Mouse (Mus musculus) forebrain, postnatal 0 days (tissue): ENCODE data around the gene Fam170b. TPM values are rescaled to one million over a fixed set of nuclear protein-coding genes. Genes with fewer than 3 reads are reported as not detected.
A peak's percentile ranks its signal among the peaks of the same experiment; 100 is the strongest.

Experiments
- ATAC-seq: fragments of 200-750 bp; cut with Nextera tagmentation; 2 replicates; pipeline ENCODE4 v1.8.0; 2017; ENCODE audit warnings: mild to moderate bottlenecking, moderate library complexity
- DNase-seq: peaks from one replicate; pipeline ENCODE4 v3.0.0-alpha.2; 2015
- H3K27ac ChIP-seq: fragments of 300-500 bp; sonication (generic); 2 replicates; pipeline ENCODE4 v1.5.1; 2014; ENCODE audit warnings: low read depth, mild to moderate bottlenecking, antibody characterized with exemption, low read length, moderate library complexity, mixed read lengths
- H3K27me3 ChIP-seq: fragments of 300-500 bp; sonication (generic); 2 replicates; pipeline ENCODE4 v1.6.1; 2014; ENCODE audit warnings: mild to moderate bottlenecking, low read length, mixed read lengths; ENCODE audit not compliant: insufficient read depth
- H3K36me3 ChIP-seq: fragments of 300-500 bp; sonication (generic); 2 replicates; pipeline ENCODE4 v1.6.1; 2014; ENCODE audit warnings: mild to moderate bottlenecking, moderate library complexity; ENCODE audit not compliant: insufficient read depth
- H3K4me1 ChIP-seq: fragments of 300-500 bp; sonication (generic); 2 replicates; pipeline ENCODE4 v1.6.1; 2014; ENCODE audit warnings: antibody characterized with exemption; ENCODE audit not compliant: insufficient read depth
- H3K4me2 ChIP-seq: fragments of 300-500 bp; sonication (generic); 2 replicates; pipeline ENCODE4 v1.6.1; 2014; ENCODE audit warnings: low read depth, mild to moderate bottlenecking, moderate library complexity
- H3K4me3 ChIP-seq: fragments of 300-500 bp; sonication (generic); 2 replicates; pipeline ENCODE4 v1.5.1; 2014; ENCODE audit warnings: low read depth, low read length, mixed read lengths
- H3K9ac ChIP-seq: fragments of 300-500 bp; sonication (generic); 2 replicates; pipeline ENCODE4 v1.6.1; 2014; ENCODE audit warnings: mild to moderate bottlenecking
- H3K9me3 ChIP-seq: fragments of 300-500 bp; sonication (generic); 2 replicates; pipeline ENCODE4 v1.6.1; 2016; ENCODE audit warnings: low read length
- CTCF ChIP-seq: sonication (generic); IDR thresholded peaks from 2 replicates; pipeline ENCODE4 v1.5.1; 2016; ENCODE audit warnings: antibody characterized with exemption, control low read depth, low read depth
- WGBS: fragments of 180-500 bp; shearing (Covaris S2); extraction: QIAGEN DNeasy Blood & Tissue Kit; methylation state at CpG from one replicate; pipeline ENCODE4 v1.1.7; 2014; 5-methylcytosine and 5-hydroxymethylcytosine counted together
- polyA plus RNA-seq: library from polyadenylated mRNA; unstranded; fragments of >200 nt; fragmentation: Nextera tagmentation; extraction: Ambion mirVana; gene quantifications from 2 replicates; pipeline ENCODE4 v1.2.1, GENCODE M21; 2015
- total RNA-seq: library from RNA; depleted of rRNA; stranded (reverse); fragments of >200 nt; gene quantifications from 2 replicates; pipeline ENCODE4 v1.2.3, GENCODE M21; 2014

Fam170b gene
- total and polyA plus RNA-seq, 2 experiments from 2014 or later: not detected

DNA sequence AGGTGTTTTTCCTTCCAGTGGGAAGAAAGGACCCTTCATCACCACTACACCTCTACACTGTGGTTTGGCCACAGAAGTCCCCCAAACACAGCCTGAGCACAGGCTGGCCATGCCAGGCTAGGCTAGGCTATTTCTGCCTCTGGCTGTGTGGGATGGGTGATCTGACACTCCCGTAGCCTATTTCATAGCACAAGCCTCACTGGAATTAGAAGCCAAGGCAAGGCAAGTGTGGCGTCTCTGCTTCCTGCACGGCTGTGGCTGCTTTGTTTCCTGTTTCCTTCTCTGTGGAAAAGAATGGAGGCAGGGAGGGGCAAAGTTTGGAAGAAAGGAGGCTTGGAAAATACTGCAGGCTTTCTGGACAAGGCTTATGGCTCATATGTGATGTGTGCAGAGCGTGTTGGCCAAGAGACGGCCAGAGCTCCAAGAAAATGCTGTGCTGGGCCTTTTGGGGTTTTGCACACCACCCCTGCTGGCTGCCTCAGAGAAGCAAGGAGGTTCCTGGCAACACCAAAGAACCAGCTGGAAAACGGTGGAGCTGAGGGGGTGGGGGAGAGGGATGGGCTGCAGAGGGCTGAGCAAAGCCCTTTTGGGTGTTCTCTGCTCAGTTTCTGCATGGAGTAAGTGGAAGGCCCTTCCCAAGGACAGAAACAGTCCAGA lies 5.6 kb upstream of the Fam170b start:
- peak; percentile 25; the same call in 1 of the 2 replicates for ATAC-seq
- Histone ChIP-seq H3K4me2 (no peak overlapping the region), H3K9ac (no peak overlapping the region), H3K9me3 (no peaks in the 10 kb centered on the region), H3K4me1 (no peaks in the 10 kb centered on the region), H3K36me3 (no peaks in the 10 kb centered on the region), H3K4me3 (no peak overlapping the region), H3K27me3 (no peaks in the 10 kb centered on the region), H3K27ac (no peak overlapping the region)
- DNase-seq: peak; percentile 12
- TF ChIP-seq CTCF: no peak
- WGBS: 39% methylated on average over 6 of the region's 6 CpGs

GRCm38 (mm10) chr14:32835181-32835580 lies 1.4 kb downstream of the Fam170b start:
- WGBS: 89% methylated on average over 14 of the region's 14 CpGs
- H3K9ac ChIP-seq: no peak overlapping the region
- TF ChIP-seq CTCF: no peak
- H3K27me3 ChIP-seq: no peaks in the 10 kb centered on the region
- H3K9me3 ChIP-seq: no peaks in the 10 kb centered on the region
- H3K27ac ChIP-seq: no peak overlapping the region
- no peak for DNase-seq
- no peaks in the 10 kb centered on the region for H3K36me3 ChIP-seq
- no peak overlapping the region for H3K4me3 ChIP-seq
- no peak for ATAC-seq
- no peak overlapping the region for H3K4me2 ChIP-seq
- no peaks in the 10 kb centered on the region for H3K4me1 ChIP-seq

DNA sequence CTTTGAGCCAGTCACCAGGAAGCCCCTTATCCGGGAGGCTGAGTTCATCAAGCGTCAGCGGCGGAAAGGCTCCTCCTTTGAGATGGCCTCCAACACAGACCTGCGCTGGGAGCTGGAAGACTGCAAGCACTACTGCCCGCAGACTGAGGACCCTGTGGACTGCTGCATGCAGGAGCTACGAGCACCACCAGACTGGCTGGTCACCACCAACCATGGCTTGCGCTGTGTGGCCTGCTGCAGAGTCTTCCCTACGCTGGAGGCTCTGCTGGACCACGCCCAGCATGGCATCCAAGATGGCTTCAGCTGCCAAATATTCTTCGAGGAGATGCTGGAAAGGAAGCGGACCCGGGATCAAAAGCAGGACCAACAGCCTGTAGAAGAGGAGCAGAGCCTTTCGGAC lies 1.8 kb downstream of the Fam170b start:
- Histone ChIP-seq H3K4me2 (no peak overlapping the region), H3K4me3 (no peak overlapping the region), H3K9me3 (no peaks in the 10 kb centered on the region), H3K27ac (no peak overlapping the region), H3K9ac (no peak overlapping the region), H3K36me3 (no peaks in the 10 kb centered on the region), H3K27me3 (no peaks in the 10 kb centered on the region), H3K4me1 (no peaks in the 10 kb centered on the region)
- TF ChIP-seq CTCF: no peak
- no peak for ATAC-seq
- no peak for DNase-seq
- 82% methylated on average over 14 of the region's 14 CpGs for WGBS

DNA sequence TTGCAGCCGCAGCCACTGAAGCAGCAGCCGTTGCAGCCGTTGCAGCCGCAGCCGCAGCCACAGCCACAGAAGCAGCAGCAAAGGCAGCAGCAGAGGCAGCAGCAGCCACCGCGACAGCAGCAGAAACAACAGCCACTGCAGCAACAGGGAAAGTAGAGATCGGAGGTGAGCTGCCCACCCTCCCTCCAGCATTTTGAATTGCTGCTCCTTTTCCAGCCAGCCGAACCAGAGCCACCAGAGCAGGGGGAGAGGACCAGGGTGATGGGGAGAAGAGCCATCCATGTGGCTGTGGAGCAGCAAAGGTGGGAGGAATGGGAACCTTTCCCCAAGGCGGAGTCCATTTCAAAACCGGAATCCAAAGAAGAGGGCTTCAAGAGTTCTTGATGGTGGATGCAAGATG lies 2.4 kb downstream of the Fam170b start:
- no peak for TF ChIP-seq CTCF
- no peaks in the 10 kb centered on the region for H3K27me3 ChIP-seq
- no peak for DNase-seq
- H3K9ac ChIP-seq: no peak overlapping the region
- no peak overlapping the region for H3K4me3 ChIP-seq
- no peak overlapping the region for H3K4me2 ChIP-seq
- WGBS: 92% methylated on average over 11 of the region's 11 CpGs
- no peak for ATAC-seq
- no peaks in the 10 kb centered on the region for H3K9me3 ChIP-seq
- no peaks in the 10 kb centered on the region for H3K36me3 ChIP-seq
- H3K4me1 ChIP-seq: no peaks in the 10 kb centered on the region
- no peak overlapping the region for H3K27ac ChIP-seq

DNA sequence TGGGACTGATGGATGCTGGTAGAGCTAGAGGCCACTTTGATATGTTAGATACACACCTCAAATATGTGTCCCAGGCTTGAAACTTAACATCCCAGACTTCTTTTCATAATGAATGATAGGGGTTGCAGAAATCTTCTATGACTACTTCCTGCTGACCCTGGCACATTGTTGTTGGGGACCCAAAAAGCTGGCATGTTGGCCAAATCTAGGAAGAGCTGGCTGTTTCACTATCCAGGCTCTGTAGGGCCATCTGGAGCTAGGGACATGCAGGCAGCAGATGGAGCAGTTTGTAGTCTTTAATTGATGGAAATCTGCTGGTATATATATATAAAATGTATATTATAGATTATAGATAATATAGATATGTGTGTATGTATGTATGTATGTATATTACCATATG lies 8.3 kb downstream of the Fam170b start:
- no peaks in the 10 kb centered on the region for H3K9me3 ChIP-seq
- no peak overlapping the region for H3K27ac ChIP-seq
- H3K27me3 ChIP-seq: no peaks in the 10 kb centered on the region
- DNase-seq (peak; percentile 16), ATAC-seq (no peak)
- no peak overlapping the region for H3K9ac ChIP-seq
- H3K4me1 ChIP-seq: no peaks in the 10 kb centered on the region
- H3K4me3 ChIP-seq: no peak overlapping the region
- no peaks in the 10 kb centered on the region for H3K36me3 ChIP-seq
- H3K4me2 ChIP-seq: no peak overlapping the region
- no peak for TF ChIP-seq CTCF

- no peak overlapping the region for H3K4me3 ChIP-seq
- ATAC-seq (no peak), DNase-seq (no peak)
- no peak overlapping the region for H3K27ac ChIP-seq
- no peak overlapping the region for H3K4me2 ChIP-seq
- no peak for TF ChIP-seq CTCF
- H3K9me3 ChIP-seq: no peaks in the 10 kb centered on the region
- H3K36me3 ChIP-seq: no peaks in the 10 kb centered on the region
- H3K9ac ChIP-seq: no peak overlapping the region
- no peaks in the 10 kb centered on the region for H3K4me1 ChIP-seq
- 92% methylated on average over 4 of the region's 4 CpGs for WGBS
- no peaks in the 10 kb centered on the region for H3K27me3 ChIP-seq
These were observed 20.3 kb downstream of the Fam170b start for GRCm38 (mm10) chr14:32854059-32854458.

DNA sequence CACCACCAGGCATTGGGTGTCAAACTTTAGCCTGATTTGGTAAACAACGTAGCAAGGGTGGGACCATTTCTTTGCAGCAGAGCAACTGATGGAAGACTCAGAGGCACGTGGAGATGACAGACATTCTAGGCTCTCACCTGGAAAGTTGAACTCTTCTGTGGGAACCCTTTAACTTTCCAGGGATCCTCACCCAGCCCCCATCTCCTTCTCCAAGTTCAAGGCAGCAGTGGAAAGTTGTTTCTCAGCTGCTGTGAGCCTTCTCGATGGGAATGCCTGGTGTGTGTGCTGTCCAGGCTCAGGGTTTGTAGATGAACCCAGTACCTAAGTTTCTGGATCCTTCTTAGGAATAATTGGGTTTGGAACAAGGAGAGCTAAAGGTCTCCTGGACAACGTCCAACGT lies 22.5 kb downstream of the Fam170b start:
- no peaks in the 10 kb centered on the region for H3K27me3 ChIP-seq
- no peaks in the 10 kb centered on the region for H3K9me3 ChIP-seq
- H3K36me3 ChIP-seq: no peaks in the 10 kb centered on the region
- DNase-seq (no peak), ATAC-seq (no peak)
- no peaks in the 10 kb centered on the region for H3K4me1 ChIP-seq
- H3K4me2 ChIP-seq: peak overlapping the region; percentile 88
- H3K9ac ChIP-seq: peak overlapping the region; percentile 50; the same call in 1 of the 2 replicates
- 39% methylated on average over 5 of the region's 5 CpGs for WGBS
- no peak overlapping the region for H3K27ac ChIP-seq
- TF ChIP-seq CTCF: no peak
- H3K4me3 ChIP-seq: peak overlapping the region; percentile 41
